8 mouse cellular contexts compared by ENCODE assay signal in the genomic region with DNA sequence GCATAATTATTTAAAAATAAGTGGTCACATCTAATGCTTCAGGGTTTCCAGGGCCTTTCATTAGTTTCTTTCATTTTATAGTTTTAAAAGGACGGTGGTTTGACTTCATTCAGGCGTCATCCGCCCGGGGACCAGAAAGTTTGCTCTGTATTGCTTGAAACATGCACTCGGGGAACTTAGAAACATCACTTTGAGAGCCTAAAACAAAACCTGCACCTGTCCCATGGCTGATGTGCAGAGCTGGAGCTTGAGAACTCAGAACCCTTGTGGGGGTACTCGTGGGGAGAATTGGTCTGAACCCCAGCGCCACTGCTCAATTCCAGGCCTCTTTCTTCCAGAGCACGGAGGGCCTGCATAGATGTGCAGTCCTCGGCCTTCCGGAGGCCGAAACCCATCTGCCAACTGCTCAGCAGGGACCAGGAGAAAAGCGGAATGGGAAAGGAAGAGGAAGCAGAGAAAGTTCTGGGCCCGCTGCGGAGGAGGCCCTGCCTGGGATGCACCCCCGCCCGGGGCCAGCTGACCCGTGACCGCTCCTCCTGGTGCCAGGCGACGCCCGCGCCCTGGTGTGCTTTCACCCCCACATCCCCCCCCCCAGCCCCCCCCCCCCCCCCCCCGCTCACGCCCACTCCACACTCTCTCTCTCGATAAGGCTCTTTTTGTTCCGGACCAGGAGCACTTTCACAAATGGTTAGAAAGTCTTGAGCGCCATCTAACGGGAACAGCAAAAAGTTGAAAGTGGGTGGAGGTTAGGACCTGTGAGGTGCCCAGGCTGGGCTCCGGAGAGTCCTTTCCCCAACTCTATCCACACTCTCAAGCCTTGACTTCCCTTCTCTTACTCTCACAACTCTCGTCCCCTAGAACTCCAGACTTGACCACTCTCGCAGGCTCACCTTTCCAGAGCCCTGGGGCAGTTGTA. TPM values are rescaled to one million over a fixed set of nuclear protein-coding genes. Genes with fewer than 3 reads are reported as not detected.
A peak's percentile ranks its signal among the peaks of the same experiment; 100 is the strongest.
DNase-seq lines count a peak whose midpoint lies in the region; ATAC-seq lines count a peak whose summit lies in the region.

No protein-coding gene starts in this region.

- H3K9me3 ChIP-seq in embryonic facial prominence, embryonic 14.5 days (ENCODE audit: control insufficient read depth, low read length): no peaks in the 10 kb centered on the region
- no peaks in the 10 kb centered on the region for H3K9me3 ChIP-seq in hindbrain, embryonic 13.5 days
- no peaks in the 10 kb centered on the region for H3K9me3 ChIP-seq in midbrain, embryonic 10.5 days (replicated peaks)

- H3K27me3 ChIP-seq in embryonic facial prominence, embryonic 14.5 days (replicated peaks; ENCODE audit: control insufficient read depth, insufficient read depth, low read length): peaks cover 67% of the 10 kb centered on the region
- H3K27me3 ChIP-seq in hindbrain, embryonic 13.5 days: peaks cover 18% of the 10 kb centered on the region
- peaks cover 67% of the 10 kb centered on the region for H3K27me3 ChIP-seq in midbrain, embryonic 10.5 days (ENCODE audit: low read depth, poor library complexity, severe bottlenecking)

- peak; percentile 40 for DNase-seq in adrenal gland, postnatal 10 days
- no peak for DNase-seq in adrenal gland, adult 8-10 months
- peak; percentile 11 for DNase-seq in adipocyte (ENCODE audit: low spot score)
- DNase-seq in embryonic facial prominence, embryonic 14.5 days (ENCODE audit: low spot score): peak; percentile 88
- DNase-seq in left cerebral cortex, postnatal 14 days (ENCODE audit: low spot score in 2 of 2): peak; percentile 60 to 70
- peak; percentile 85 for DNase-seq in midbrain, embryonic 10.5 days (ENCODE audit: low spot score)

- intact Hi-C loops in left cerebral cortex, postnatal 14 days (cut with DNase I): loop anchor here (5.0 kb wide), 3 partner anchors 63 to 1557 kb away; no protein-coding TSS in a partner anchor

- ATAC-seq in embryonic facial prominence, embryonic 14.5 days (ENCODE audit: low read depth): peak; percentile 60
- ATAC-seq in hindbrain, embryonic 13.5 days (ENCODE audit: low FRiP score): peak; percentile 47
- no peak for ATAC-seq in inflammation-experienced regulatory T-cells, adult 6 months

- H3K36me3 ChIP-seq in embryonic facial prominence, embryonic 14.5 days (ENCODE audit: control insufficient read depth, insufficient read depth, low read length): no peaks in the 10 kb centered on the region
- H3K36me3 ChIP-seq in hindbrain, embryonic 13.5 days: no peaks in the 10 kb centered on the region
- peaks cover 10% of the 10 kb centered on the region for H3K36me3 ChIP-seq in midbrain, embryonic 10.5 days

- 0 out of 2 replicates have a peak, but pooled peaks cover 3% of the 10 kb centered on the region for H3K4me1 ChIP-seq in embryonic facial prominence, embryonic 14.5 days (ENCODE audit: control insufficient read depth, insufficient read depth, low read length)
- H3K4me1 ChIP-seq in hindbrain, embryonic 13.5 days (replicated peaks): peaks cover 53% of the 10 kb centered on the region
- H3K4me1 ChIP-seq in midbrain, embryonic 10.5 days: peaks cover 57% of the 10 kb centered on the region

- peak overlapping the region; percentile 86 for H3K4me2 ChIP-seq in embryonic facial prominence, embryonic 14.5 days (ENCODE audit: low read depth, low read length)
- H3K4me2 ChIP-seq in hindbrain, embryonic 13.5 days: peak overlapping the region; percentile 83

- peak overlapping the region; percentile 73 for H3K9ac ChIP-seq in embryonic facial prominence, embryonic 14.5 days (ENCODE audit: low read depth, low read length)
- peak overlapping the region; percentile 82 for H3K9ac ChIP-seq in hindbrain, embryonic 13.5 days

- peak overlapping the region; percentile 41 for H3K4me3 ChIP-seq in embryonic facial prominence, embryonic 14.5 days (ENCODE audit: low read depth, low read length)
- peak overlapping the region; percentile 53 for H3K4me3 ChIP-seq in hindbrain, embryonic 13.5 days
- H3K4me3 ChIP-seq in midbrain, embryonic 10.5 days: peak overlapping the region; percentile 99

- 2% methylated on average over 27 of the region's 31 CpGs for WGBS in embryonic facial prominence, embryonic 14.5 days
- 1% methylated on average over 22 of the region's 31 CpGs for WGBS in hindbrain, embryonic 13.5 days
- WGBS in midbrain, embryonic 10.5 days: 1% methylated on average over 26 of the region's 31 CpGs

- peak overlapping the region; percentile 76 for H3K27ac ChIP-seq in embryonic facial prominence, embryonic 14.5 days (replicated peaks; ENCODE audit: low read depth, low read length)
- peak overlapping the region; percentile 87 for H3K27ac ChIP-seq in hindbrain, embryonic 13.5 days
- peak overlapping the region; percentile 96 for H3K27ac ChIP-seq in midbrain, embryonic 10.5 days (replicated peaks)

RNA-seq across cellular contexts. Expression of gene Pou3f3, which starts 18.7 kb away (rescaled TPM):
- under 1 TPM; 0.03 TPM for total RNA-seq in adrenal gland, postnatal 10 days (2021)
- under 1 TPM; 0.03 to 0.11 (median 0.08) TPM for total RNA-seq in adrenal gland, adult 8-10 months (2022)
- 2.9 and 3.4 TPM in 2 replicates for polyA plus RNA-seq in embryonic facial prominence, embryonic 14.5 days (2014; fragmentation: Nextera tagmentation; extraction: Ambion mirVana)
- polyA plus RNA-seq in hindbrain, embryonic 13.5 days (2015; fragmentation: Nextera tagmentation; extraction: Ambion mirVana): 17.4 and 18.2 TPM in 2 replicates
- total RNA-seq in left cerebral cortex, postnatal 14 days (2021): 10 to 100 TPM; 58.7 to 61.9 TPM
- 18.2 and 22.2 TPM in 2 replicates for polyA plus RNA-seq in midbrain, embryonic 10.5 days (2016; fragmentation: Nextera tagmentation; extraction: Ambion mirVana)
- polyA plus RNA-seq in inflammation-experienced regulatory T-cells, adult 6 months (2017; shearing (Covaris generic)): not detected

Comparison
In these comparisons a context has a peak if more than half of its experiments do, and no peak if none do; other contexts are left out.
1. H3K4me3 ChIP-seq: peak in every context shown above with its lines; median percentile 99 in midbrain, embryonic 10.5 days; 53 in hindbrain, embryonic 13.5 days; 41 in embryonic facial prominence, embryonic 14.5 days.